Mouse (Mus musculus): ENCODE data around the gene Tnfaip2. TPM values are rescaled to one million over a fixed set of nuclear protein-coding genes. Genes with fewer than 3 reads are reported as not detected.
A peak's percentile ranks its signal among the peaks of the same experiment; 100 is the strongest.

The Tnfaip2 gene
- 121 and 131 TPM in 2 replicates for total RNA-seq (2015; ENCODE audit: low replicate concordance)
- 287 and 456 TPM in 2 replicates for total RNA-seq (2017; ENCODE audit: low replicate concordance)

DNA sequence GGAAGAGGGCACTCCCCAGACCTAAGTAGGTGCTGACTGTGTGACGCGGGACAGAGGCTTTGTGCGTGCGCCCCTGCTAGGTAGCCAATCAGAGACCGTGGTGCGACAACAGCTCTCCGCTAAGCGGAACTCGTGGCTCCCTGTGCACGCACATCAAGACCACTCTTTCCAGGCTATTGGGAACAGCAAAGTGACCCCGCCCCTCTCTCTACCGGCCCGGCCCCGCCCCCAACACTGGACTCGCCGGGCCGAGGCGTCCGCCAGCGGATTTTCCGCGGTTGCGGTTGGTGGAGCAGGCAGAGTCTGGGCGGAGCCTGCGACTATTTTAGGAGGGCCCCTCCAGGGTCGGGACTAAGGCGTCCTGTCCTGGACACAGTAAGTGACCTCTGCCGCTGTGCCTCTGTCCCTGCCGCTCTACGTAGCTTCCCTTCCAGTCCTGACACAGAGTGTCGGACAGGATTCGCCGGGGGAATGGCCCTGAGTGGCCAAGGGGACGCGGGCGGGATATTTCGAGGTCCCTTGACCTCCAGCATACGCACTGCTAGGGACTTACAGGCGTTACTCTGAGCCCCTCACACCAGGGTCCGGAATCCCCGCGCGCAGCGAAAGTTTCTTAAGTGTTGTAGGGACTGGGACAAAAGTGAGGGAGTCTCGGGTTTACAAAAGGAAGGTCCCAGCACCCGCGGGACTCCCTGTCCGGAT lies at the start of gene Tnfaip2:
TSS of gene Tnfaip2 (plus strand) at position 161 of the 702 bp plus-strand sequence.
- ATAC-seq (replicated peaks; ENCODE audit: low FRiP score, poor library complexity, severe bottlenecking) = peak; percentile 65

DNA sequence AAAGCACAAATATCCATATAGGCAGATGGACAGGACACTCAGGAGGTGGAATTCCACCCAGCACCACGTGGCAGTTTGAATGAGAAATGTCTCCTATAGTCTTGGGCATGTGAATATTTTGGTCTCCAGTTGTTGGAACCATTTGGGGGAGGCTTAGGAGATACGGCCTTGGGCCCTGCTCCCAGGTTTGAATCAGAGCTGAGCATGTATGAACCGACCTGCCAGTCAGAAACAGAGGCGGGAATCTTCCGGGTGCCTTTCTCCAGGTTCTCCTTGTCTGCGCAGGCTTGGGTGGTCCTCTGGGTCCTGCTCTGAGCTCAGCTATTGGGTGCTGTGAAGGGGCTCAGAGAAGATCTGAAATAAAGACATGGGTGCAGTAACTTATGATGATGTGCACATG lies 48.3 kb upstream of the Tnfaip2 start:
- ATAC-seq (replicated peaks; ENCODE audit: low FRiP score, poor library complexity, severe bottlenecking) = no peak

GRCm38 (mm10) chr12:111396997-111397396 lies 45.3 kb upstream of the Tnfaip2 start:
- no peak for ATAC-seq (replicated peaks; ENCODE audit: low FRiP score, poor library complexity, severe bottlenecking)

DNA sequence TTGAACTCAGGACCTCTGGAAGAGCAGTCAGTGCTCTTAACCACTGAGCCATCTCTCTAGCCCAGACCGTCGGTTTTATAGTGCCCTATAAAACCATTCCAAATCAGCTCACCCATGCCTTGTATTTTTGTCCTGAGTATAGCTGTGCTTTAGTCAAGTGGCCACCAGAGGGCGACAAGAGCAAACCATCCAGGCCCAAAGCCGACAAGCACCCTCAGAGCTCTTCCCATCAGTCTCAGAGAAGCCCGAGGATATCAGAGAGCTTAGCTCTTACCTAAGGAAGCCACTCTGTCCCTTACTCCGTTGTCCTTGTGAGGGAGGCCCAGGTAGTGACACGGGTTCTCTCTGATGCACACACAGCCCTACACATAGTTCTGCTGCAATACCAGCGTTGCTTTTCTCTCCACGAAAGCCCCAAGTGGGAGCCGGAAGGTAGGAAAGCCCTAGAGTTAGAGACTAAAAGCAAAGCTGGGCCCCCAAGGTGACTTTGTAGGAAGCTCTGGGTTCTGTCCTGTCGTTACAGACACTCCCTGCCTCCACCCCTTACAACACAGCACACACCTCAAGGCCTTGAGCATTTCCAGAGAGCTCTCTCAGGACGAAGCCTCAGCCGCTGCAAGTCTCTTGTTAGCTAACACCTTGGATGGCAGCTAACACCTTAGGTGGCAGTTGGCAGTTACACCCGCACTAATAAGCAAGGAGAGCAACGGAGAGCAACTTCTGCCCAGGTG lies 40.6 kb upstream of the Tnfaip2 start:
- ATAC-seq (replicated peaks; ENCODE audit: low FRiP score, poor library complexity, severe bottlenecking) = peak; percentile 67

GRCm38 (mm10) chr12:111404880-111405279 lies 37.4 kb upstream of the Tnfaip2 start:
- ATAC-seq (replicated peaks; ENCODE audit: low FRiP score, poor library complexity, severe bottlenecking) = no peak

- ATAC-seq (replicated peaks; ENCODE audit: low FRiP score, poor library complexity, severe bottlenecking) = no peak
Observed at GRCm38 (mm10) chr12:111406622-111407021, 35.6 kb upstream of the Tnfaip2 start, which contains the start of gene Lbhd2. Lbhd2 (plus strand) TSS chr12:111406809.

GRCm38 (mm10) chr12:111409583-111409982 lies 32.7 kb upstream of the Tnfaip2 start:
- ATAC-seq (replicated peaks; ENCODE audit: low FRiP score, poor library complexity, severe bottlenecking) = no peak

- ATAC-seq (replicated peaks; ENCODE audit: low FRiP score, poor library complexity, severe bottlenecking) = no peak
Observed at GRCm38 (mm10) chr12:111411631-111412355, 30.5 kb upstream of the Tnfaip2 start.

GRCm38 (mm10) chr12:111412581-111413284 lies 29.5 kb upstream of the Tnfaip2 start:
- ATAC-seq (replicated peaks; ENCODE audit: low FRiP score, poor library complexity, severe bottlenecking) = no peak

- ATAC-seq (replicated peaks; ENCODE audit: low FRiP score, poor library complexity, severe bottlenecking) = peak; percentile 88
Observed at GRCm38 (mm10) chr12:111413300-111413699, 29.0 kb upstream of the Tnfaip2 start.

GRCm38 (mm10) chr12:111416921-111417779 lies 25.1 kb upstream of the Tnfaip2 start, which contains the start of gene Exoc3l4:
Exoc3l4 (plus strand) TSS chr12:111417017.
- no peak for ATAC-seq (replicated peaks; ENCODE audit: low FRiP score, poor library complexity, severe bottlenecking)

DNA sequence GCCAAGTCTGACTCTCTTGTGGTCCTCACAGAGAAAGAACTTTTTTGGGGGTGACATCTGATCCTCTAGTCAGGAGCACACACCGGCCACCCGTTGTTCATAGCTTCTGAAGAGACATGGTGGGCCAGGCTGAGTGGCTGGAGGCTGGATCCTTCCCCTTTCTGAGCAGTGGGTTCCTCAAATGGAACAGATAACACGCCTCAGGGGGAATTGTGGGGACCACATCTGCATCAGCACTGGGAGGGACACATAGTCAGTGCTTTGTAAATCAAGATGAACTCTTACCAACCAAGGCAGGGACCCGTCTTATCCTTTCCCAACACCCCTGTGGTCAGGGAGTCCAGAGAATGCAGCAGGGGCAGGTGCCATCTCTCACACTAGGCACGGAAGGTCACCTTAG lies 22.4 kb upstream of the Tnfaip2 start:
- ATAC-seq (replicated peaks; ENCODE audit: low FRiP score, poor library complexity, severe bottlenecking) = no peak

GRCm38 (mm10) chr12:111420946-111421709 lies 21.1 kb upstream of the Tnfaip2 start:
- no peak for ATAC-seq (replicated peaks; ENCODE audit: low FRiP score, poor library complexity, severe bottlenecking)

GRCm38 (mm10) chr12:111422852-111423251 lies 19.4 kb upstream of the Tnfaip2 start:
- no peak for ATAC-seq (replicated peaks; ENCODE audit: low FRiP score, poor library complexity, severe bottlenecking)

DNA sequence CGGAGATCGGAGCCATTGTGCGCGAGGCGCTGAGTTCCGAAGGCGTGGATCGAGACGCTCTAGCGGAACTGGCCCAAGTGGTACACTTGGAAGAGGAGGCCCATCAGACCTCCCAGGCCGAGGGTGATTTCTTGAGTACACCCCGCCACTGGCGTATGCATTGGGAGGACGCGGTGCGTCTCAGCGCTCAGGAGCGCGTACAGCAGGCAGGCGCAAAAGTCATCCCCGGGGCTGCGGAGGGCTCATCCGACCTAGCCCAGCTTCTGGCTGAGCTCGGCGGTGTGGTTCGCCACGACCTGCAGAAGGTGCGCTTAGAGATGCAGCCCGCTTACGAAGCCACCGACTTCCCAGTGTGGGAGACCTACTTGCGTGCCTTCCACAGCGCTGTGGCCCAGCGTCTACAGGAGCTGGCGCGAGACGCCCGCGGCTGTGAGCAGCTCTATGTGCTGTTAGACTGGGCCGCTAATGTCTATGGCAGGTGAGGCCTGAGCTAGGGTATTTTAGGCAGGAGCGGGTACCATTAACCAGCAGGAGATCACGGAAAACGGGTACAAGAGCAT lies 18.6 kb upstream of the Tnfaip2 start:
- no peak for ATAC-seq (replicated peaks; ENCODE audit: low FRiP score, poor library complexity, severe bottlenecking)

GRCm38 (mm10) chr12:111424547-111424946 lies 17.7 kb upstream of the Tnfaip2 start:
- ATAC-seq (replicated peaks; ENCODE audit: low FRiP score, poor library complexity, severe bottlenecking) = no peak

- ATAC-seq (replicated peaks; ENCODE audit: low FRiP score, poor library complexity, severe bottlenecking) = peak; percentile 61
Observed at GRCm38 (mm10) chr12:111425258-111425657, 17.0 kb upstream of the Tnfaip2 start.
